Mouse (Mus musculus) heart, postnatal 25 days (tissue): Measurements from ENCODE around the gene Gm45623. TPM values are rescaled to one million over a fixed set of nuclear protein-coding genes. Genes with fewer than 3 reads are reported as not detected.

ENCODE experiments used
- DNase-seq: peaks from one replicate; pipeline ENCODE4 v3.0.0; 2022; ENCODE audit warnings: low spot score
- intact Hi-C: fragments of 180-260 bp; cut with DNase I; formaldehyde crosslinking; loops from one replicate; pipeline ENCODE4 v1.15.1; 2025
- total RNA-seq, 2 experiments: library from RNA; stranded (reverse); gene quantifications; 2 replicates each; pipeline ENCODE4 v1.2.3; 2021

The Gm45623 gene
- total RNA-seq, 2 experiments from 2014 or later = not detected

- no peak for DNase-seq
- intact Hi-C loops = loop anchor here (5.0 kb wide), 1 partner anchor 95 kb away; no protein-coding TSS in a partner anchor
These were observed 3.6 kb upstream of the Gm45623 start for GRCm38 (mm10) chr13:56757201-56757600.

- DNase-seq = no peak
- intact Hi-C loops = loop anchor here (5.0 kb wide), 1 partner anchor 94 kb away; no protein-coding TSS in a partner anchor
These were observed 2.2 kb upstream of the Gm45623 start for GRCm38 (mm10) chr13:56755871-56756270.

DNA sequence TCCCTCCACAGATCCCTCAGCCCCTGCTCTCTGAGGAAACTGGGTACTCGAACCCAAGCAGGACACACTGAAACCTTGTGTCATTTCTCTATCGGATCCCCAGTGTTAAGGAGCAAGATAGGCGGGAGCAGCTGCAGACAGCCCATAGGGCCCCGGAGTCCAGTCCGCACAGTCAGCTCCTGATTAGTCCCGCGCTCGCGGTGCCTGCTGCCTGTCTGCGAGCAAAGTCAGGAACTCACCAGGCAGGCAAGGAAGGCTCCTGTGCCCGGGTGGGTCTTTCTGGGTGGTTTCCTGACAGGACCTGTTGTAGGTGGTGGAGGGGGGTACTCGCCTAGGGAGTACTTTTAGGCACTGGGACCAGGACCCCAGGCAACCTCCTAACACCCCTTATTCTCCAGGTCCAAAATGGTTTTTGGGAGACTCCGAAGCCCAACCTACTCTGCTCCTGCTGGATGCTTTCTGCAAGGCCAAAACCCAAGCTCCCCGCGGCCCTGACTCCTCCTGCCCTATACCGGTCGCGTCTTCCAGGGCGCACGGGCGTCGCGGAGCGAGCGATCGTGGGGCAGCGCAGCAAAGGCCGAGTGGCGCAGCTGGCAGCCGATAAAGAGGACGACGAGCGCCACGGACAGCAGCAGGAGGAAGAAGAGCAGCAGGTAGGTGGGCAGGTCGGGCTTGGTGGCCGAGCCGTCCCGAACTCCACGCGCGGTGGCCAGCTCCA lies 994 bp downstream of the Gm45623 start:
- intact Hi-C loops = no loop called here
- no peak for DNase-seq

DNA sequence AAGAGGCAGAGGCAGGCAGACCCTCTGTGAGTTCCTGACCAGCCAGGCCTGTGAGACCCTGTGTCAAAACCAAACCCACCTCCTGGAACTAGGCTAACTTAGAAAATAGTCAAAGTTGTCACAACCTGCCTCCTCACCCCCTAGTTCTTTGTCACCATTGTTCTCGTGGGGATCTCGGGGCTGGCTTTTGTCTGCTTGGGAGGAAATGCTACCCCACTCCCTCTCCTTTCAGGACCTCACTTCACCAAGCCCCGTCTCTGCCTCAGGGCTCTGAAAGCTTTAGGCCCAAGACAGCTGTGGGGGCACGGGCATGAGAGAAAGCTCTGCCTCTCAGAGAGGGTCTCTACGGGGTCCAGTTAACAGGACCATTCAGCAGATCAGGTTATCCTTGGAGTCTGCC lies 1.9 kb downstream of the Gm45623 start:
- intact Hi-C loops = no loop called here
- DNase-seq = no peak

- intact Hi-C loops = no loop called here
- no peak for DNase-seq
These were observed 4.2 kb downstream of the Gm45623 start for GRCm38 (mm10) chr13:56749377-56749776.

DNA sequence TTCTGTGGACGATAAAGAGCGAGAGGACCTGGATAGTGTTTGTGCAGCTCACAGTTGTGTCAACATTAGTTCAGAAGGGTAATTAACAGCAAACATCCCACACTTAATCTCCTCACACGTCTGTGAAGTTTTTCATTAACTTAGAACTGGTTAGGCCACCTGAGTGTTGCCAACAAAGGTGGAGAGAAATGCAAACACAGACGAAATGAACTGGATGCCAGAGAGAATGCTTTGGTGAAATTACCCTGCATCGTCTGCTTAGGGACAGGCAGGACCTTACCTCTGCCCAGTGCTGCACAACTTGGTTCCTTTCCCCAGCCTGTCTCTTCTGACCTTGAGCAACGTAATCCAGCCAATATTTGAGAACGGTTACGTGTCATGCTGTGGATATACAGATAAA lies 6.1 kb downstream of the Gm45623 start:
- intact Hi-C loops = no loop called here
- DNase-seq = no peak

- intact Hi-C loops = no loop called here
- DNase-seq = no peak
These were observed 6.7 kb downstream of the Gm45623 start for GRCm38 (mm10) chr13:56746739-56747532.

DNA sequence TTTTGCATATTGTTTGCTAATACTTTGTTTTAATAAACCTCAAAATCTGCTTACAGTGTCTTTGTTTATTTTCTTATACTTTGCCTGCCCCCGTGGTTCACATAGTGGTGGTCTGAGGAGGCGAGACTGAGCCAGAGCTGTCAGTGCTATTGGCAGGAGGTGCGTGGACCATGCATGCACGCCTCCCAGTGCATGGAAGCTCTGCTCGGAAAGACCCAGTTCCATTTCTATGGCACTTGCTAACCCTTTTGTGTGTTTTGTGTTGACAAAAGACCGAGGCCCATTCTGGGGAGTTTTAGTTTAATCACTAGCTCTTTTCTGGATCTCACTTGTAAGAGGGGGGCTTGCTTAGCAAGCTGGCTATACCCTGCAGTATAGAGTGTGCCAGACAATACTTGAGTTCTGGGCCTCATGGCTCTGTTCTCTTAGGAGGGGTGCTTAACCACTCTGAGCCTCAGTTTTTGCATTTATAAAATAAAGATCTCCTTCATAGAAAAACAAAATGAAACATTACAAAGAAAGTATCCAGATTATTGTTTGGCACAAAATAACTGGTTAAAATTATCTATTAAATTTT lies 11.2 kb downstream of the Gm45623 start:
- intact Hi-C loops = no loop called here
- DNase-seq = no peak

DNA sequence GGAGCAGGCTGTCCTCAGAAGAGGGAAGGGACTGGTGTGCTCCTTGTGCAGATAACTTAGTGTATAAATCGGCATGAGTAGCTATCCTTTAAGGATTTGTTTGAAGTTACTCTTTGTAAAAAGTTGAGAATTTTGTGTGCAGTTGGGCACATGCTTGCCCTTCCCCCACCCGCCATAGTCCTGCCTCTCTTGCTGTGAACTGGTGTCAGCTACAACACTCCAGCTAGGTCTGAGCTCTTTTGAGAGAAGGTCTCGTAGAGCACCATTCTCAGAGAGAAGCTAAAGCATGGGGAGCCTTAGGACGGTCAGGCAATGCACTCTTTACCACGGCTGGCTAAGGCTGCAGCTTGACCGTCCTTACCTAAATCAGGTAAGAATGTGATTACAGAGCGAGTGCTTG lies 11.9 kb downstream of the Gm45623 start:
- DNase-seq = no peak
- intact Hi-C loops = no loop called here

DNA sequence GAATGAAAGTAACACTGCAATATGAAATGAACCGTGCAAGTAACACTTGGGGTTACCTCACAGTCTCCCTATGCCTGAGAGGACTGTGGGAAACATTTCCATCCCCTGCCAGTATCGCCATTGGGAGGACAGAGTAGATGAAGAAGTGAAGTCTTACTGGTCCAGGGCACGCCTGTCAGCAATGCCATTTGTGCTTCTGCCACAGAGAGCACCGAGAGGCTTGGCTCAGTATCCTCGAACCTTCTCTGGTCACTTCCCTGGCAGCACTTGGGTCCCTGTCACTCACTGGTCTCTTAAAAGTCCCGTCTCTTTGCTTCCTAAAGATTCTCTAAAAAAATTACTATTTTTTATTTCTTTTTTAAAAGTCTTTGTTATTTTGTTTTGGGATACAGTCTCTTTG lies 13.1 kb downstream of the Gm45623 start:
- intact Hi-C loops = no loop called here
- no peak for DNase-seq

DNA sequence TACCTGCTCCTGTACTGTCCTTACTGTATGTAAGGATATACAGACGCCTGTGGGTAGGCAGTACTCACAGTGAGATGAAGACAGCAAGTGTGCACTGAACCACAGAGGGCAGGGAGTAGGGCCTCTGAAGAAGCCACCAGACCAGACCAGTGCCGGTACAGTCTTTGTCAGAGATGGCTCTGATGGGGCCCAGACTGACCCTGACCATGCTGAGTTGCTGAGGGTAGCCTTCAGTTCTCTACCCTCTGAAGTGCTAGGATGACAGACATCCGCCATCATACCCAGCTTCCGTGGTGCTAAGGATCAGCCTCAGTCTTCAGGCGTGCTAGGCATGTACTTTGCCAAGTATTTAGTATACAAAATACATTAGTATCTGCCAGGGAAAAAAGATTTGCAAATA lies 14.1 kb downstream of the Gm45623 start:
- intact Hi-C loops = loop anchor here (5.0 kb wide), 2 partner anchors 82 to 182 kb away; no protein-coding TSS in a partner anchor
- DNase-seq = no peak

GRCm38 (mm10) chr13:56735212-56735875 lies 18.3 kb downstream of the Gm45623 start:
- DNase-seq = no peak
- intact Hi-C loops = loop anchor here (5.0 kb wide), 2 partner anchors 78 to 178 kb away; no protein-coding TSS in a partner anchor

DNA sequence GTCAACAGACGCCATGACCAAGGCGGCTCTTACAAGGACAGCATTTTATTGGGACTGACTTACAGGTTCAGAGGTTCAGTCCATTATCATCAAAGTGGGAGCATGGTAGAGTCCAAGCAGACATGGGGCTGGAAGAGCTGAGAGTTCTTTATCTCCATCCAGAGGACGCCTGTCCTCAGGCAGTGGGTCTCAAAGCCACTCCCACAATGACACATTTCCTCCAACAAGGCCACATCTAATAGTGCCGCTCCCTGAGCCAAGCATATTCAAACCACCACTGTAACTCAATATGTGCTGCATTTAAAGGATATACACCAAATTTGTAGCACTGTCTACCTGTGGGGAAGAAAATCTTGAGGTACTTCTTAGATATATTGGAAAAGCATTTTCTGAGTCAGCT lies 19.0 kb downstream of the Gm45623 start:
- DNase-seq = no peak
- intact Hi-C loops = loop anchor here (5.0 kb wide), 2 partner anchors 77 to 177 kb away; no protein-coding TSS in a partner anchor

DNA sequence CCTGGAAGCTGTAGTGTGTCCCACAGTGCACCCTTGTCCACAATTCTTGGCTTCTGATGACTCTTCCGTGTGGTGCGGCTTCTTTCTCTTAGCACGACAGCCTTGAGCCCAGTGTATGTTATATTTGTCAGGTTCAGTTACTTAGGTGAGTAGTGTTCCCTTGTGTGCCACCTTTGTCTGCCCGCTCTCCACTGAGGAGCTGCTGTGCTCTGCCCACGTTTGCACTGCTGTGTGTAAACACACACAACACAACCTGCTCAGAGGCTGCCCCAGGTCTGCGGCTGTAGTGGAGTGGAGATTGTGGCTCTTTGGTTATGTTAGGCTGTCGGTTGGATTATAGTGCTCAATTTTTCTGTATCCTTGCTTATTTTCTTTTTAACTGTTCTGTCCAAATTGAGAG lies 24.6 kb downstream of the Gm45623 start:
- intact Hi-C loops = no loop called here
- DNase-seq = no peak

- intact Hi-C loops = no loop called here
- no peak for DNase-seq
These were observed 27.1 kb downstream of the Gm45623 start for GRCm38 (mm10) chr13:56726551-56726950.

- intact Hi-C loops = no loop called here
- DNase-seq = no peak
These were observed 41.4 kb downstream of the Gm45623 start for GRCm38 (mm10) chr13:56712221-56712620.

DNA sequence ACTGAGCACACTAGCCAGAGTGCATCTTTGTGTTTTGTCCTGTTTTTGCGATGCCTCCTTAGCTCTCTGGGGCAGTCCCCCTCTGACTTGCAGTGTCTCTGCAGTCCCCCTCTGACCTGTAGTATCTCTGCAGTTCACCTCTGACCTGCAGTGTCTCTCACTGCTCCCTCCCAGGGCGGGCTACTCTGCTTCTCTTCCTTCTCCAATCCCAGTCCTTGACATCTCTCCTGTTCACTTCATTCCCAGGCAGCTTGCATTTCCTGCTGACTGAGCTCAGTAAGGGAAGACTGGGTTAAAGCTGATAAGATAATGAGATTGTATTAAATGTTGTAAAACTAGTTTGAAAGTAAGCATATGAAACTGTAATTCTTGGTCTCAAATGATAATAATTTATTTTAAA lies 43.0 kb downstream of the Gm45623 start:
- intact Hi-C loops = no loop called here

DNA sequence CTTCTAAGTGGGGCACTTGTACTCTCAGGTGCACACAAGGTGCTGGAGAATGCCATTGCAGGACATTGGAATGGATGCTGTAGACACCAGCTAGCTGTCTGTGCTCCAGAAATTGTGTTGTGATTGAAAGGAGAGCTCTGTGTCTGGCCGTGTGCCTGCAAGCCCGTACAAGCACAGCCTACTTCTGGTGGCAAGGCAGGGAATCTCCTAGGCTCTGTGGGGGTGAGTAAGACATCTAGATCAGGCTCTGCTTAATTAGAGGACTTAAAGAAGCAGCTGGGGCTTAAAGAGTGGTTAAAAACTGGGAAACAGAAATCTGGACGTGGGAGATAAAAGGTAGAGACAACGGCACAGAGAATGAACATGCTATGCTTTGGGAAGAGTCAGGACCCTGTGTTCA lies 46.0 kb downstream of the Gm45623 start:
- intact Hi-C loops = no loop called here
- DNase-seq = no peak

More for the DNA sequence above, 43.0 kb downstream of the Gm45623 start:
- DNase-seq = no peak

- no peak for DNase-seq
- intact Hi-C loops = no loop called here
These were observed 46.5 kb downstream of the Gm45623 start for GRCm38 (mm10) chr13:56707111-56707510.

- no peak for DNase-seq
- intact Hi-C loops = loop anchor here (5.0 kb wide), 1 partner anchor 42 kb away; no protein-coding TSS in a partner anchor
These were observed 49.0 kb downstream of the Gm45623 start for GRCm38 (mm10) chr13:56704596-56704995.
